Mouse (Mus musculus): Measurements from ENCODE around the gene Hist1h3b.

GRCm38 (mm10) chr13:23724239-23724638, 27.8 kb upstream of the Hist1h3b start:
- no peak for TF ChIP-seq CTCF (IDR thresholded peaks at IDR 0.05)
- TF ChIP-seq EP300 (IDR thresholded peaks at IDR 0.05) = no peak

Data from lung, postnatal 0 days (tissue).